Mouse (Mus musculus): Measurements from ENCODE around the gene Sft2d2. TPM values are rescaled to one million over a fixed set of nuclear protein-coding genes. Genes with fewer than 3 reads are reported as not detected.

The Sft2d2 gene
- polyA plus RNA-seq (2015; fragmentation: Nextera tagmentation; extraction: Ambion mirVana): 14.4 and 17.0 TPM in 2 replicates

DNA sequence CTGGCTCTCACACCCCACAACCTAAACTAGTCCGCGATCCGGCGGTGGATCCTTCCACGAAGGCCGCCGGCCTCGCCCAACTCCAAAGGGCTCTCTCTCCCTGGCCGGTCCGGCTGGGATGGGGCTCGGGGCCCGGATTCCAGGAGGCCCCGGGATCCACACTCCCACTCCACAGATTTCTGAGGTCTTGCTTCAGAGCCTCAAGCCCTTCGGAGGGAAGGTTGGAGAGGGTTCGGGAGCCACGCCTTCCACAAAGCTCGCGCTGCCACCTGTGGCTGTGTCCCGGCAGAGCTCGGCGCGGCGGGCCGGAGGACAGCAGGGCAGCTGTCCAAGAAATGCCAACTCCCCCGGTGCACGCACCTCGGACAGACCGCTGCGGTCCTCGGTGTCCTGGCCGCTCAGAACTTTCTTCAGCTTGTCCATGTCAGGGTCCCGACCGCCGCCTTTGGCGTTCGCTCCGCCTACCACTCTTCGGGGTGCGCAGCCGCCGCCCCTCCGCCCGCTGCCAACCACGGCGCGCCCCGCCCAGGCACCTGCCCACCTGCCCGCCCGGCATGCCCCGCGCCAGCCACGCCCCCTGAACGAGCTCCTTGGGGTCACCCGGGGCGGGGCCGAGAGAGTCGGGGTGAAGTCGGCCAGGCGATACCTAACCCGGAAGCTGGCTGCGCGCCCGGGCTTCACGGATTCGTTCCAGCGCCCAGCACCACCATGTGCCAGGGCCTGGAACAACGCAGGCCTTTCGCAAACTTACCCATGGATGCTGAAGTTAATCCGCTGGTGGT lies at the start of gene Sft2d2:
Gene Sft2d2, minus strand, starts transcription at position 559 of the 782 bp plus-strand sequence.
- Histone ChIP-seq H3K27ac (peak within 1 kb of the TSS; percentile 67; the same call in 1 of the 2 replicates), H3K4me3 (peak within 1 kb of the TSS; percentile 78), H3K4me1 (peaks cover 23% of the 10 kb centered on the region), H3K36me3 (no peaks in the 10 kb centered on the region), H3K9ac (peak within 1 kb of the TSS; percentile 77), H3K4me2 (replicated peaks) (peak within 1 kb of the TSS; percentile 82), H3K9me3 (no peaks in the 10 kb centered on the region), H3K27me3 (no peaks in the 10 kb centered on the region)
- peak; percentile 89 for ATAC-seq (ENCODE audit: low FRiP score, low read depth)
- under 1% methylated on average over 69 of the region's 69 CpGs for WGBS

DNA sequence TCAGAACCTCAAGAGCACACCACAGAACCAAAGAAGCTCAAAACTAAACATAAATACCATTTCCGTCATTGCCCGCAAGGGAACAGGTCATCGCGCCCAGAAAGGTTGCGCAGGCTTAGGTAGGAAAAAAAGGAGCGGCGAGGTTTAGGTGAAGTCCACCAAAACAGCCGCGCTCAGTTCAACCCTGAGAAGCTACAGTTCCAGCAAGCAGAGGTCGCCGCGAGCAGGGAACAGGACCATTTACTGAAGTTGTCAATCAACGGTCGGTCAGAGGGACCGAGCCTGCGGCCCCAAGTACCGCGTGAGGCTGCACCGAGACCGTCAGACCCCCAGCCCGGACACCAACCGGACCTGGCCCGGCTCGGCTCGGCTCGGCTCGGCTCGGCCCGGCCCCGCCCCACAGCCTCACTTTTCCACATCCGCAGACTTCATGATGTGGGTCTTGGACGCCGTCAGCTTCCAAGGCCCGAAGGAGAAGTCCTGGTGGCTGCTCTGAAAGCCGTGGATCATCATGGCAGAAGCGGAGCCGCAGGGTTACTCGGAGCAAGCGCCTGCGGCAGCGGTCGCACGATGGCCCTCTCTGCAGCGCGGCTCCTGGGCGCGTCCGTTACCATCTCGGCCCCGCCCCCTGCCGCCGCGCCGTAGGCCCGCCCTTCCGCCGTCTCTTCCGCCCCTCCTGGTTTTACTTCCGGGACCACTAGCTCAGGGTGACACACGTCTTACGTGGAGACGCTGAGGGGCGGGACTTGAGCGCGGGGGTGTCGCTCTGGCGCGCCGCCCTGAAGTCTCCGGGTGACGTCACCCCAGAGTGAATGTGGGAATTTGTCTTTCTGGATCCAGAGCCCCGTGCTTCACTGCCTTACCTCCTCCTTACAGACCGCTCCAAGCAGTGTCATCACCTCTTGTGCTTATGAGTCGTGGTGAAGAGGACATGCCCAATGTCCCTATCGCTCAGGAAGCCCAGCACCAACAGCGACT lies 42.4 kb upstream of the Sft2d2 start, which contains the start of gene Tiprl:
Gene Tiprl, minus strand, starts transcription at position 676 of the 978 bp plus-strand sequence.
- peak within 1 kb of the TSS; percentile 93 for H3K27ac ChIP-seq
- H3K9me3 ChIP-seq: no peaks in the 10 kb centered on the region
- peaks cover 19% of the 10 kb centered on the region for H3K4me1 ChIP-seq
- ATAC-seq (ENCODE audit: low FRiP score, low read depth): peak; percentile 99
- under 1% methylated on average over 75 of the region's 76 CpGs for WGBS
- peak within 1 kb of the TSS; percentile 86 for H3K9ac ChIP-seq
- peak within 1 kb of the TSS; percentile 86 for H3K4me3 ChIP-seq
- H3K36me3 ChIP-seq: no peaks in the 10 kb centered on the region
- peak within 1 kb of the TSS; percentile 88 for H3K4me2 ChIP-seq (replicated peaks)
- H3K27me3 ChIP-seq: no peaks in the 10 kb centered on the region

DNA sequence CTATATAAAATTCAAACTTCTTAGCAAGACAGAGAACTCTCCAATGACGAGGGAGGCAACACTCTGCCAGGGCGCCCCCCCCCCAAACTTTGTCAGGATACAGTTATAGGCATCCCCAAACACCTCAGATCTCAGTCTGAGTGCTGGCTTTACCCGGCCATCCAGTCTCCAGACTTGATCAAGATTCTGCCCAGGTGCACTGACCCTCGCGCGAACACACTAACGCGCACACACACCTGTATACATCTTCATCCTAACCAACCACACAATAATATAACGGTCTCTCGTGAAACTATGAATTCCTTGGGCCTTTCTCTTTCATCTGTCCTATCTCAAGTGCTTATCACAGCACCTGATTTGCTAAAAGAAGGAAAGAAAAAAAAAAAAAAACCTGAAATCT lies 41.6 kb upstream of the Sft2d2 start:
- WGBS: 12% methylated on average over 10 of the region's 10 CpGs
- Histone ChIP-seq H3K9me3 (no peaks in the 10 kb centered on the region), H3K4me2 (replicated peaks) (peak overlapping the region; percentile 88), H3K9ac (peak overlapping the region; percentile 86), H3K36me3 (no peaks in the 10 kb centered on the region), H3K27ac (no peak overlapping the region; the same call in 1 of the 2 replicates), H3K4me3 (peak overlapping the region; percentile 86), H3K27me3 (no peaks in the 10 kb centered on the region), H3K4me1 (peaks cover 19% of the 10 kb centered on the region)
- no peak for ATAC-seq (ENCODE audit: low FRiP score, low read depth)

DNA sequence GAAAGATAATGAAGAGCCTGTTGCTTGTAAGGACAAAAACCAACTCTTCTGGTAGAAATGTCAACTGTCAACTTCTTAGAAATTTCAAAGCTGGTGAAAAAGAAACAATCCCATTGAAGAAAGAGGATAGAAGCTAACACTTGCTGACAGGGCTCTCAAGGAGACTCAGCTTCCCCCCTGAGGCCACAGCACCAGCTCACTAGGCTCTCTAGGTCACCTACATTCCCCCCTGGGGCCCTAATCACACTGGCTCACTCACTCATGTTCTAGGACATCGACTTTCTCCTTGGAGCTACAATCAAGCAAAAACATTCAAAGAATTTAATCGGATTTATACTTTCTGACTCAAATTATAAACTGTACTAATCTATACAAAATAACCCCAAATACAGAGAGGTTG lies 39.6 kb upstream of the Sft2d2 start:
- Histone ChIP-seq H3K27me3 (no peaks in the 10 kb centered on the region), H3K36me3 (no peaks in the 10 kb centered on the region), H3K27ac (no peak overlapping the region), H3K9me3 (no peaks in the 10 kb centered on the region), H3K9ac (no peak overlapping the region), H3K4me3 (no peak overlapping the region), H3K4me1 (peaks cover 19% of the 10 kb centered on the region), H3K4me2 (replicated peaks) (no peak overlapping the region)
- ATAC-seq (ENCODE audit: low FRiP score, low read depth): no peak
- 86% methylated on average over 2 of the region's 2 CpGs for WGBS

DNA sequence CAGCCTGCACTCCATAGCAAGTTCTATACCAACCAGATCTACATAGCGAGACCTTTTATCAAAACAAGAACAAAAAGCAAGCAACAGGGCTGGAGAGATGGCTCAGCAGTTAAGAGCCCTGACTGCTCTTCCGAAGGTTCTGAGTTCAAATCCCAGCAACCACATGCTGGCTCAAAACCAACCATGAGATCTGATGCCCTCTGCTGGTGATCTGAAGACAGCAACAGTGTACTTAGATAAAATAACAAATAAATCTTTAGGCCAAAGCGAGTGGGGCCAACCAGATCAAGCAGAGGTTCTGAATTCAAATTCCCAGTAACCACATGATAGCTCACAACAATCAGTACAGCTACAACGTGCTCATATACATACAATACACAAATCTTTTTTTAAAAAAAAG lies 36.5 kb upstream of the Sft2d2 start:
- H3K27ac ChIP-seq: no peak overlapping the region
- no peak overlapping the region for H3K4me3 ChIP-seq
- H3K9ac ChIP-seq: no peak overlapping the region
- no peaks in the 10 kb centered on the region for H3K27me3 ChIP-seq
- peaks cover 9% of the 10 kb centered on the region for H3K36me3 ChIP-seq
- H3K4me2 ChIP-seq (replicated peaks): no peak overlapping the region
- H3K9me3 ChIP-seq: no peaks in the 10 kb centered on the region
- no peak for ATAC-seq (ENCODE audit: low FRiP score, low read depth)
- H3K4me1 ChIP-seq: peaks cover 10% of the 10 kb centered on the region
- WGBS: 96% methylated on average over 4 of the region's 4 CpGs

DNA sequence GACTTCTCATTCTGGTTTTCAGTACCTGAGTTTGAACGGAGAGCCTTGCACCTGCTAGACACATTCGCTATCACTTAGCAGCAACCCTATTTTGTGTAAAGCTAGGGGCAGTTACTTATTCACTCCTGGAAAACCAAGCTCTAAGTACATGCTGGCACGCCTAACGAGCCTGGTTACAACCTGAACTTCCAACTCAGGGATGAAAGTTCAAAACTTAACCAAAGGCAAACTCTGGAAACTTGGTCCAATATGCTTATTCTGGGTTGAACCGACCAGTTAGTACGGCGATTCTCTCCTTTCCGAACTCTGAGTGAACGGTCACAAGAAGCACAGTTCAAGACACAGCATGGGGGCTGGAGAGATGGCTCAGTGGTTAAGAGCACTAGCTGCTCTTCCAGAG lies 35.3 kb upstream of the Sft2d2 start:
- H3K27me3 ChIP-seq: no peaks in the 10 kb centered on the region
- no peak overlapping the region for H3K9ac ChIP-seq
- 94% methylated on average over 9 of the region's 9 CpGs for WGBS
- no peak for ATAC-seq (ENCODE audit: low FRiP score, low read depth)
- no peaks in the 10 kb centered on the region for H3K9me3 ChIP-seq
- H3K4me3 ChIP-seq: no peak overlapping the region
- no peak overlapping the region for H3K27ac ChIP-seq
- H3K4me2 ChIP-seq (replicated peaks): no peak overlapping the region
- 0 out of 2 replicates have a peak, but pooled peaks cover 3% of the 10 kb centered on the region for H3K4me1 ChIP-seq
- peaks cover 19% of the 10 kb centered on the region for H3K36me3 ChIP-seq

DNA sequence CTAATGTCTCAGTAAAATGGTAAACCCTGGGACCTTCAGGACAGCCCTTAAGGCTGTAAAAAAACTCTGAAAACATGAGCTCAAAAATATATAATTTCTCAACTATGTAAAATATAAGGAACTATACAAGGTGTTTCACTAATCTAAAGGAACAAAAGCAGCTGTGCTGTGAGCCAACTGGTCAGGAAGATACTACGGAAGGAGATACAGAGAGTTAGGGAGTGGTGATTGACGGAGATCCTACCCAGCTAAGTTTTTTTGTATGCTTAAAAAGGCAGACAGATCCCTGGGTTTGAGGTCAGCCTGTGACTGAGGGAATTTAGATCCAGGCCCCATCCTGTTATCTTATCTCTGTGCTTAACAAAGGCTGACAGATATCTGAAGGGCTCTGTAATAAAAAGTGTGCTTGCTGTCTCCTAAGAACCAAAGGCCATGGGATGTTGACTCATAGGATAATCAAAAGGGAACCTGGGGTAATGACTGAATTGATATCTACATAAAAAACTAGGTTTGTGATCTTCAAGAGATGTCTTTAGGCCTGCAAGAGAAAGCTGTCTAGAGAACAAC lies 22.9 kb upstream of the Sft2d2 start:
- no peak for ATAC-seq (ENCODE audit: low FRiP score, low read depth)
- H3K4me2 ChIP-seq (replicated peaks): no peak overlapping the region
- H3K36me3 ChIP-seq: peaks cover 82% of the 10 kb centered on the region
- no peak overlapping the region for H3K9ac ChIP-seq
- WGBS: 87% methylated on average over 2 of the region's 2 CpGs
- H3K9me3 ChIP-seq: no peaks in the 10 kb centered on the region
- no peak overlapping the region for H3K4me3 ChIP-seq
- H3K4me1 ChIP-seq: no peaks in the 10 kb centered on the region
- no peak overlapping the region for H3K27ac ChIP-seq
- H3K27me3 ChIP-seq: no peaks in the 10 kb centered on the region

DNA sequence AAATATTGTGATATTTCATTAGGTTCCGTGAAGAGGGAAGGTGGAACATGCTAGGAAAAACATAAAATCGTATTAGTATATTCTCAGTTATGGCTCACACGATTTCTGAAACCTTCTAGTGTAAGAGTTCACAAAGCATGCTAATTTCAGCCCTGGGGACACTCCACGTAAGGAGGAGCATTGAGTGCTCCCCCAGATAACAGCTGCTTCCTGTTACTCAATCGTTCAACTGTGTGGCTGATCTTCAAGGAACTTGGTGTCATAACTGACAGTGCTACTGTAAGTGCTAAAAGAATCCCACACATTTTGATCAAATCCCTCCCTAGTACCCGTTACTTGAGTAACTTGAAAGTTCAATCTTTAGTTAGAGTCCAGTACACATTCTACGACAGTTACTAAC lies 21.6 kb upstream of the Sft2d2 start:
- WGBS: 85% methylated on average over 7 of the region's 7 CpGs
- Histone ChIP-seq H3K4me2 (replicated peaks) (no peak overlapping the region), H3K9ac (no peak overlapping the region), H3K4me3 (no peak overlapping the region), H3K27ac (no peak overlapping the region), H3K27me3 (no peaks in the 10 kb centered on the region), H3K9me3 (no peaks in the 10 kb centered on the region), H3K4me1 (no peaks in the 10 kb centered on the region), H3K36me3 (peaks cover 71% of the 10 kb centered on the region)
- no peak for ATAC-seq (ENCODE audit: low FRiP score, low read depth)

DNA sequence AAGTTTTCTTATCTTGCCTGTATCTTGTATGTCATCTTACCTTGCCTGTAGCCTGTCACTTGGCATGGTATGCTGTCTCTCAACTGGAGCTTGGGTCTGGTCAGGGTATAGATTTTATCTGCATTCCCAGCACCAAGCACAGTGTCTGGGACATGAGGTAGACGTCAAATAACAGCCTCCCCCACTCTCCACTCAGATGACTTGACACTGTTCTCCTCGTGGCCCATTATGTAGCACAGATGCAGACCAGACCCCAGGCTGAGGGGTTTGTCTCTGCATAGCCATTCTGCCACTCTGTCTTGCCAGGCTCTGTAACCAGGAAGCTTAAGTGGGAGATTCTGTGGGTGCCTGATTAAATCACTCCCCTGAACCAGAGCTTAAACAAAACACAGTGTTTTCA lies 11.4 kb upstream of the Sft2d2 start:
- no peaks in the 10 kb centered on the region for H3K9me3 ChIP-seq
- H3K4me1 ChIP-seq: no peaks in the 10 kb centered on the region
- H3K27me3 ChIP-seq: no peaks in the 10 kb centered on the region
- H3K36me3 ChIP-seq: no peaks in the 10 kb centered on the region
- no peak for ATAC-seq (ENCODE audit: low FRiP score, low read depth)
- no peak overlapping the region for H3K9ac ChIP-seq
- H3K4me3 ChIP-seq: no peak overlapping the region
- H3K27ac ChIP-seq: no peak overlapping the region
- 3% methylated on average over 2 of the region's 2 CpGs for WGBS
- no peak overlapping the region for H3K4me2 ChIP-seq (replicated peaks)

DNA sequence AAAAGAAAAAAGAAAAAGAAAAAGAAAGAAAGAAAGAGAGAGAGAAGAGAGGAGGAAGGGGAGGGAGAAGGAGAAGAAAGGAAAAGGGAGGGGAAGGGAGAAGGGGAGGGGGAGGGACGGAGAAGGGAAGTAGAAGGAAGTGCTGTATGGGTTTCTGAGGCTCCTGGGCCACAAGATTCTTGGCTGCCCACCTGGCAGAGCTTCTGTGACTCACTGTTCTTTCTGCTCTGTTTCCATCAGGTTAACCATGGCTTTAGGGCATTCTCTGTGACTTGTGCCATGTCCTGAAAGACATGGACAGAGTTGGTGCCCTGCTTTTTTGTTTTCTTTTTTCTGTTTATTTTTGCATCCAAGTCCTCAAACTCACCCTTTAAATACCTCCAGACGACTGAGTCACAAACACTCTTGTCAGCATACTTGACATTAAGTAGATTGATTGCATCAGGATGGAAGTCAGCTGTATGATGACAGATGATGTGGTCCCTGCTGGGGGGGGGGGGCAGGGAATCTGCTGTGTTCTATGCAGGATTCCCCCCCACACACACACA lies 9.3 kb upstream of the Sft2d2 start:
- ATAC-seq (ENCODE audit: low FRiP score, low read depth): no peak
- 36% methylated on average over 2 of the region's 2 CpGs for WGBS

DNA sequence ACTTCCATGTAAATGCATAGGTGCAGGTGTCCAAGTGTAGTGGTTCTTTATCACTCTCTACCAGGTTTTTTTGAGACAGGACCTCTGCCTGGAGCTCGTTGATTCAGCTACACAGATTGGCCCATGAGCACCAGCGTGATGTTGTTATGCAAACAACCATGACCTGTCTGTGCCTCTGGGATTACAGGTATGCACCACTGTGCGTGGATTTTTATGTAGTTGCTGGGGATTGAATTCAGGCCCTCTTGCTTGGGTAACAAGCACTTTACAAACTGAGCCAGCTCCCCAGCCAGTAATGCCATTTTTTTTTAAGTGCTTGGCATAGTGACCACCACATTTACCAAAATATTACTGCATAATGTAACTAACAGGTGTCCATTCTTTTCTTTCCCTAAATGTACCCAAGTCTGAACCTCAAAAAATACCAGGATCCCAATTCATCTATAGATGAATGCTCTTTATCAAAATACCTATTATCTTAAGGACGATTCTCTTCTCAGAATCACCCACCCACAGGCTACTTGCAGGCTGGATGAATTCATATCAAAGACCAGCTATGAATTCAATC lies 7.3 kb upstream of the Sft2d2 start:
- Histone ChIP-seq H3K9ac (no peak overlapping the region), H3K4me3 (no peak overlapping the region), H3K27ac (no peak overlapping the region), H3K4me2 (replicated peaks) (no peak overlapping the region), H3K9me3 (no peaks in the 10 kb centered on the region), H3K27me3 (no peaks in the 10 kb centered on the region), H3K4me1 (no peaks in the 10 kb centered on the region), H3K36me3 (no peaks in the 10 kb centered on the region)
- ATAC-seq (ENCODE audit: low FRiP score, low read depth): no peak
- 69% methylated on average over 4 of the region's 4 CpGs for WGBS

More for the DNA sequence above, 9.3 kb upstream of the Sft2d2 start:
- Histone ChIP-seq H3K4me2 (replicated peaks) (no peak overlapping the region), H3K27me3 (no peaks in the 10 kb centered on the region), H3K9me3 (no peaks in the 10 kb centered on the region), H3K9ac (no peak overlapping the region), H3K36me3 (no peaks in the 10 kb centered on the region), H3K27ac (no peak overlapping the region), H3K4me3 (no peak overlapping the region), H3K4me1 (no peaks in the 10 kb centered on the region)

All from limb, embryonic 13.5 days (tissue).